Mouse (Mus musculus) large intestine, adult 2 months (tissue): ENCODE results near the gene Gm5741. TPM values are rescaled to one million over a fixed set of nuclear protein-coding genes. Genes with fewer than 3 reads are reported as not detected.
"Not testable (repeated sequence)": the region's sequence is repeated elsewhere in the genome, so short reads cannot be mapped to it uniquely, and the experiment has no call there.

ENCODE experiments used
- DNase-seq: peaks from one replicate; pipeline ENCODE4 v3.0.0-alpha.2; 2012; ENCODE audit warnings: low read depth, low spot score
- WGBS: fragments of 180-500 bp; shearing (Covaris S2); methylation state at CpG from one replicate; pipeline ENCODE4 v1.1.7; 2018; 5-methylcytosine and 5-hydroxymethylcytosine counted together
- polyA plus RNA-seq: library from polyadenylated mRNA; depleted of rRNA; stranded (reverse); fragments of >200 nt; gene quantifications from 2 replicates; pipeline ENCODE4 v1.2.3, GENCODE M21; 2012; rRNA removed

Gm5741 gene
- 0.73 and 1.0 TPM in 2 replicates for polyA plus RNA-seq

DNA sequence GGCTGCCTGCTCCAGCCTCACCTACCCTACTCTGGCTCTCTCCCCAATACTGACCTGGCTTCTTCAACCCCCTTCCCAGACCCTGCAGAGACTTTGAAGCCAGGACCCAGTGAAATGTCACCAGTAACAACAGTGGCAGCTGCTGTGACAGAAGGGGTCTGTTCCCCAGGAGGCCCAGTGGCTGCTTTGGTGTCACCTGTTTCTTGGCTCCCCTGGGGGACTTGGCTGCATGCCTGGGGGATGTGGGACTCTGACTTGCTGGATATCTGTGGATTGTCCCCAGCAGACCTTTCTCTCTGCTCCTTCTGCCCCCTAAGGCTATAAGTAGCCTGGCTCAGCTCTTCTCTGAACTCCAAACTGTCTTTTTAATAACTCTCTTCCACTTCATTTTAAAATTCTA is at the start of gene Gm5741:
Gene Gm5741 (minus strand): TSS at position 1 of the 400 bp plus-strand sequence.
- DNase-seq: no peak

DNA sequence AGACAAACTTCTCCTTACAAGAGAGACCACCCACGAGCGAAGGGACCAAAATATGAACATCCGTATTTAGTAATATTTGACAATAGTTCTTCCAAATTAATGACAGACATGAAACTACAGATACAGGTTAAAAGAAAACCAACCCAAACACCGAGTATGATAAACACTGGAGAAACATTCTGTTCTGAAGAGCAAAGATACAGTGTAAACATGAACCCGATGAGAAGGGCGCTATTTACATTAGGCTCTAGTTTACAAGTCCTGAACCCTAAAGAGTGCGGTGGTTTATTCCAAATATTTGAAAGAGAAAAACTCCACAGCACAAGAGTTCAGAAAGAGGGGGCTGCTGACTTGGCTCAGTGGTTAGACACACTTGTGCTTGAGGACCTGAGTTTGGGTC is 49.2 kb upstream of the Gm5741 start:
- WGBS: 70% methylated on average over 7 of the region's 7 CpGs
- no peak for DNase-seq

DNA sequence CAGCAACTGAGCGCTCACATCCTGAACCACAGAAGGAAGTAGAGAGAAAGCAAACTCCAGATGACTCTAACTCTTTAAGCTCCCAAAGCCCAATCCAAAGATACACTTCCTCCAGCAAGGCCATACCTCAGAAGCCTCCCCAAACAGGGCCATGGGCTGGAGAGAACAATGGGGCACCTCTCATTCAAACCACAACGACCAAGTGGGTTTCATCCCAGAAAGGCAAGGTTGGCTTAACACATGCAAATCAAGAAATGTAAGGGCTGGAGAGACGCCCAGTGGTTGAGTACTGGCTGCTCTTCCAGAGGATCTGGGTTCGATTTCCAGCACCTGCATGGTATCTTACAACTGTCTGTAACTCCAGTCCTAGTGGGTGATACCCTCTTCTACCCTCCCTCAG is 47.7 kb upstream of the Gm5741 start:
- DNase-seq: no peak
- WGBS: 84% methylated on average over 4 of the region's 4 CpGs

DNA sequence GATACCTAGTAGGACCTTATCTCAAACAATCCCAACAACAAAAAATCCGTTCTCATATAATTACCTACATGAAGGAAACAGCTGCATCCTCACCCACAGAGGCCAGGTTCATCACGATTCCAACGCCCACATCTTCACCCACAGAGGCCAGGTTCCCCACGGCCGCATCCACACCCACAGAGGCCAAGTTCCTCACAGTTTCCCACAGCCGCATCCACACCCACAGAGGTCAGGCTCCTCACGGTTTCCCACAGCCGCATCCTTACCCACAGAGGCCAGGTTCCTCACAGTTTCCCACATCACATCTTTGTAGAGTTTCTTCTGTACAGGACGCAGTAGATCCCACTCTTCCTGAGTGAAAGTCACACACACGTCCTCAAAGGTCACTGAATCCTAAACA is 45.5 kb upstream of the Gm5741 start:
- no peak for DNase-seq
- 93% methylated on average over 10 of the region's 10 CpGs for WGBS

DNA sequence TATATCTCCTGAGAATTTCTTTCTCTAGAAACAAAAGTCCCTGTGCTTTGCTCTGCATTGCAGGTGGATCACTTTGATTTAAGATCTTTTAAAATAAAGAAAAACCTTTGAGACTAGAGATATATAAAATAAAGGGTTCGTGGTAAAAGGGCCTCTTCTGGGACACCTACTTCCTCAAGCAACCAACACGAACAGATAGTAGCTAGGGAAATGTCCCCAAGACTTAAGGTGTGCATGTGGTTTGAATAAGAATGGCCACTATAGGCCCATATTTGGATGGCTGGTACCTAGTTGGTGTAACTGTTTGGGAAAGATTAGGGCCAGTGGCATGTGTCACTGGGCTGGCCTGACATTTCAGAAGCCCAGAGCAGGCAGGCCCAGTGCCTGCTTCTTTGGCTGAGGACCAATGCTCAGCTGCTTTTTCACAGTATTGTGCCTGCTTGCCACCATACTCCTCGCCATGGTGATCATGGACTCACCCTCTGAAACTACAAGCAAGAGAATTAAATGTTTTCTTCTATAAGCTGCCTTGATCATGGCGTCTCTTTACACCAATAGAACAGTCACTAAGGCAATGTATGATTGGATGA is 32.4 kb upstream of the Gm5741 start:
- 80% methylated on average over 4 of the region's 4 CpGs for WGBS
- DNase-seq: no peak

DNA sequence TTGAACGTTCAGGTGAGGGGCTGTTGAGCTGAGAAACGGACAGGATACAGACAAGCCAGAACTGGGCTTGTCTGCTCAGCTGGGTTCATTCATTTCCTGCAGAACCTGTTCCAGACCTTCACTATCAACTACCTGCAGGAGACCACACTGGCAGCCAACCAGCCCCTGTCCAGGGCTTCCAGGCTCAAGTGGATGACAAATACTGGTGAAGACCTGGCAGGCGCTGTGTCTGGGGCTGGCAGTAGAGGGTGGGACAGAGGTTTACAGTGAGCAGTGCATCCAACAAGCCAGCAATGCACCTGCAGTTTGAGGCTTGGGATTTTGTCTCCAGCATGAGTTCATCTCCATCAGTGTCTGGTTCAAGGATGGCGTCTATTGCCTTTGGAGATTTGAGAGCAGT is 29.1 kb upstream of the Gm5741 start:
- 82% methylated on average over 4 of the region's 4 CpGs for WGBS
- DNase-seq: no peak

DNA sequence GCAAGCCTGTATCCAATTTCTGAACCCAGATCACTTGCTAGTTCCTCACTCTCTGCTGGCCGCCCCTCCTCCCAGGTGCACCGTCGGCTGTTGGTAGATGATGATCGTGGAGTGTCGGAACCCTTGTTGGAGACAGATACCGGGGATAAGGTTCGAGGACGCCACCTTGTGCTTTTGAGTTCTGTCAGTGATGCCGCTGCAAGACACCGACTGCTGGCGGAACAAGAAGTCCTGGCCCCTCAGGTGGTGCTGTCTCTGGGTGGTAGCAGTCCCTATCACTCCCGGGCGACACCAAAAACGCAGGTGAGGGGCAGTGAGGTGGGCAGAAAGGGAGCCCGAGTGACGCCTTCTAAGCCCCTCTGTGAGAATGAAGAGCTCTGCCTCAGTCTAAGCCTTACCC is 28.4 kb upstream of the Gm5741 start:
- DNase-seq: no peak

DNA sequence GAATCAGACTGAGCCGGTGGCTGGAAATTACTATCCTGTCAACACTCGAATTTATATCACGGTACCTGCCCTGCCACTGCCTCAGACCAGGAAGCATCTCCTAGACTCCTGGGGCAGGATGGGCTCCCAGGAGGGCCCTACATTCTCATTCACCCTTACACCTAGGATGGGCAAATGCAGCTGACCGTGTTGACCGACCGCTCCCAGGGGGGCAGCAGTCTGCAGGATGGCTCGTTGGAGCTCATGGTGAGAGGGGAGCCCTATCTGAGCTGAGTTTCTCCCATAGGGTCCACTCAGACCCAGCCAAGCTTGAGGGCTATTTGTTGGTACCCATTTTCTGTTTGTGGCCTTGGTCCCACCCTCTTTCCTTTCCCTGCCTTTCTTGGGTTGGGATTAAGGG is 27.8 kb upstream of the Gm5741 start:
- 96% methylated on average over 7 of the region's 7 CpGs for WGBS
- no peak for DNase-seq

More for the DNA sequence above, 28.4 kb upstream of the Gm5741 start:
- WGBS: 94% methylated on average over 16 of the region's 16 CpGs

DNA sequence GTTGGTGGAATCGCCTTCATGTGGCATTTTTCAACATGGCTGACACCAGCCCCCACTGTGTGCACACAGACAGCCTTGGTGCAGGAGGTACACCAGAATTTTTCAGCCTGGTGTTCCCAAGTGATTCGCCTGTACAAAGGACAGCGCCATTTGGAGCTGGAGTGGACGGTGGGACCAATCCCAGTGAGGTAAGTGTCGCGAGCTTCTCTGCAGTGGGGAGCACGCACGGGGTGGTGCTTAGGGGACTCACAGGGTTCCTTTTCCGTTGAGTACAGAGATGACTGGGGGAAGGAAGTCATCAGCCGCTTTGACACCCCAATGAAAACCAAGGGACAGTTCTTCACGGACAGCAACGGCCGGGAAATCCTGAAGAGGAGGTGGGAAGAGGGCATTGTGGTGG is 27.3 kb upstream of the Gm5741 start:
- no peak for DNase-seq
- whole genome bisulfite sequencing: 95% methylated on average over 13 of the region's 13 CpGs

DNA sequence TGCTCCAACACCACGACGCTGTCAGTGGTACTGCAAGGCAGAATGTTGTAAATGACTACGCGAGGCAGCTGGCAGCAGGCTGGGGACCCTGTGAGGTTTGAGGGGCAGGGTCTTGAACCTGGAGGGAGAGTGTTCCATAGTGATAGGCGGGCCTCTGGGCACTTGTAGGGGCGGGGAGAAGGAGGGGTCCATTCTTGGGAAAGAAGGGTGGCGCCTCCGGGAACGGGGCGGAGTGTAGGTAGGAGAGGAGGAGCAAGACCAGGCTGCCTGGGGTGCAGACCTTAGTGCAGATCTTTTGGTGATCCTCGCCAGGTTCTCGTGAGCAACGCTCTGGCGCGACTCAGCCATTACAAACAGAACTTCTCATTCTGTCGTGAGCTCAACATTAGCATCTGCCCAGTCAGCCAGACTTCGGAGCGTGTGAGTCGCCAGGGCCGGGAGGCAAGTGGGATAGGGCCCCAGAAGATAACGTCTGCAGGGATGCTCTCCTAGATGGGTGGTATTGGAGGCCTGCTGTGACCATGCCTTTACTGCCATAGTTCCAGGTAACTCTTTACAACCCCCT is 23.8 kb upstream of the Gm5741 start:
- DNase-seq: no peak
- 66% methylated on average over 21 of the region's 21 CpGs for WGBS

DNA sequence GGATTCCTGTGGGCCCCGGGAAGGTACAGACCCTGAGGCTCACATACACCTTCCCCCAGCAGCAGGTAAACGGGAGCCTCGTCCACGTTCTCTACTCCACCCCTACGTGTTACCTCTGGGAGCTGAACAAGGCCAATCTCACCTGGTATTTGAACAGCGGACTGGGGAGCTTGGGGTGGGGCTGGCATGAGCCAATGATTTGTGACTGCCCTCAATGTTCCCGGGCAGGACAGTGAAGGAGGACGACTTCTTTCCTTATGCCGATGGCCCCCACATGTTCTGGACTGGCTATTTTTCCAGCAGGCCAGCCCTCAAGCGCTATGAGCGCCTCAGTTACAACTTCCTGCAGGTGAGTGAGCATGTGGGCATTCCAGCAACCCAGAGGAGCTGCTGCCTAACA is 23.1 kb upstream of the Gm5741 start:
- DNase-seq: no peak
- 77% methylated on average over 11 of the region's 11 CpGs for WGBS

DNA sequence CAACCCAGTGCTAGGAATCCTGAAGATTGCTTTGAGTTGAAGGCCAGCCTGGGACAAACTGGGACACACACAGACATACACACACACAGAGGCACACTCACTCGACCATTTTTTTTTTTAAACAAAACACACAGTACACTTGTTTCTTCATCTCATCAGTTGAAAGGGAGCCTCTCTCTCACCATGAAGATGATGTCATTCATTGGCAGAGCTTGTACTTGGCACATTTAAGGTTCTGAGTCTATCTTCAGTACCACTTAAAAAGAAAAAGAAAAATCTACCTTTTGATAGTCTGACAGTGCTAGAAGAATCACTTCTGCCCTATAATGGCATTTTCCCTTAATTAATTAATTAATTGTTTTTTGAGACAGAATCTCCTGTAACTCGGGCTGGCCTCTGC is 21.0 kb upstream of the Gm5741 start:
- 74% methylated on average over 2 of the region's 2 CpGs for WGBS
- DNase-seq: no peak

DNA sequence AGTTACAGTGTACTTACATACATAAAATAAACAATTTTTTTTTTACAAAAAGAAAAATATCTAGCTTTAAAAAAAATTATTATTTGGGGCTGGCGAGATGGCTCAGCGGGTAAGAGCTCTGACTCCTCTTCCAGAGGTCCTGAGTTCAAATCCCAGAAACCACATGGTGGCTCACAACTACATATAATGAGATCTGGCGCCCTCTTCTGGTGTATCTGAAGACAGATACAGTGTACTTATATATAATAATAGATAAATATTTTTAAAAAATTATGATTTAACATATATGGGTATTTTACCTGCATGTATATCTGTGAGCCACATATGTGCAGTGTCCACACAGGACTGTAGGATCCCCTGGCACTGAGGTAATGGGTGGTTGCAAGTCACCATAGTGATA is 18.5 kb upstream of the Gm5741 start:
- no peak for DNase-seq
- 85% methylated on average over 3 of the region's 3 CpGs for WGBS

DNA sequence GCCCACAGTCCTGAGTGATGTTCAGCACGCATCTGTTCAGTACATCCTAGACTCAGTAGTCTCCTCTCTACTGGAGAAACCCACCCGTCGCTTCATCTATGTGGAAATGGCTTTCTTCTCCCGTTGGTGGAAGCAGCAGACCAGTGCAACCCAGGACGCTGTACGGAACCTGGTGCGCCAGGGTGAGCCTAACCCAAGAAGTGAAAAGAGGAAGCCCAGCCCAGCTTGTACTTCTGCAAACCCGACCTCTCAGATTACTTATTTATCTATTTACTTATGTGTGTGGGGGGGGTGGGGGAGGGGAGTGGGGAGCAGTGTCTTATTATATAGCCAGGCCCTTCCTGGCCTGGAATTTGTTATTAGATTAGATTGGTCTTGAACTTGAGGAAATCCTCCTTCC is 16.9 kb upstream of the Gm5741 start:
- 76% methylated on average over 8 of the region's 8 CpGs for WGBS
- no peak for DNase-seq

DNA sequence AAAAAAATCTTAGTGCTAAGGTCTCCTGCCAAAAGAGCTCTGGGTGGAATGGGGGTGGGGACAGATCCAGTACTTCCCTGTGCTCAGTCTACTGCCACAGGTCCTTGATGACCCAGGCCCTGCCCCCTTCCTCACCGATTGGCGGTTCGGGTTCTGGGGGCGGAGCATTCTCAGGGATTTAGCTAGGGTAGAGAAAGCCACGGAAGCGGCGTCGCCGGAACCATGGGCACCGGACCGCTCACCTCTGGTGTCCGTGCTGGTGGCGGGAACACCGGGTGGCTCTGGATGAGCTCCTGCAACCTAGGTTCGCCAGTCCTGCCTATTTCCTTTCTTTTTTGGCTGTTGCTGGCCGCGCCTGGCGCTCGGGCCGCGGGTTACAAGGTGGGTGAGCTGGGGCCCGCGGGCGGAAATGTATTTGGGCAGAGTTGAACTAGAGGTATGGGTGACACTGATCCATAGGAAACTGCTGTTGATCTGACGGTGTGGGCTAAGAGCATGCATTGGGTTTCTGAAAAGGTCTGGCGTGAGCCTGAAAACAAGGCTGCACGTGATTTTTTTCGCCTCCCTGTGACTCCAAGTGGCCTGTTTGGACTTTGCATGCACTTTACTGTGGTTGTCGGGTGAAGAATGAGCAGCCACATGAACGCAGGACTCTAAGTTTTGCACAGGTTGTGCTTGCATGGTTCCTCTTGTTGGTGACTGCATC is 15.5 kb upstream of the Gm5741 start, which contains the start of gene Man2b1:
Gene Man2b1 (plus strand): TSS at position 163 of the 706 bp plus-strand sequence.
- DNase-seq: peak; percentile 94
- under 1% methylated on average over 30 of the region's 30 CpGs for WGBS

DNA sequence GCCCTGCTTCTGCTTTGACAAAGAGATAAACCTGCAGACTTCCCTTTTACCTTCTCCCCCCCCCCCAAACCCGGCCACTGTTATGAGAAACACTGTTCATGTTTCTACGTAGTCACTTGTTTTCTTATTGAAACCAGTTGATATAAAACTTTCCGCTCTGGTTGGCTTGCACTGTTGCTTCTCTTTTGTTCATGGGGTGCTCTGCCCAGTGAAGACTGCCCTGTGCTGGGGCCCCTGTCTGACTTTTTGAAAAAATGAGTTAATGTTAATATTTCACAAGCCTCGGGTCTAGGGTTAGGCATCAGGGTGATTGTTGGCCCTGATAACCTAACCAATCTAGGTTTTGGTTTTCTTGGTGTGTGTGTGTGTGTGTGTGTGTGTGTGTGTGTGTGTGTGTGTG is 14.4 kb upstream of the Gm5741 start:
- 76% methylated on average over 4 of the region's 4 CpGs for WGBS

DNA sequence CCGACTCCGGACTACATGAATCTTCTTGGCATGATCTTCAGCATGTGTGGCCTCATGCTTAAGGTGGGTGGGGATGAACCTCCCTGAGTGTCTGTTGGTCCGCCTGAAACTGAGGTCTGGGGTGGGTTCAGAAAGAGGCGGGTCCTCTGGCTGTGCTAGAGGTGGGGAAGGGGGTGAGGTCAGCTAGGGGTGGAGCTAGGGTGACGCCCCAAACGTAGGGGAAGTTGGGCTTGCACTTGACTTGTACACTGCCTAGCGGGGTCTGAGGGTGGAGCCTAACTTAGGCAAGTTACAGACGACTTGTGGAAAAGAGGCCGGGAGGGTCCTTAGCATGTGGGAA is 13.4 kb upstream of the Gm5741 start, which contains the start of gene Wdr83:
Gene Wdr83 (minus strand): TSS at position 91 of the 340 bp plus-strand sequence.
- WGBS: under 1% methylated on average over 9 of the region's 9 CpGs
- peak; percentile 21 for DNase-seq

More for the DNA sequence above, 14.4 kb upstream of the Gm5741 start:
- DNase-seq: not testable (repeated sequence)

DNA sequence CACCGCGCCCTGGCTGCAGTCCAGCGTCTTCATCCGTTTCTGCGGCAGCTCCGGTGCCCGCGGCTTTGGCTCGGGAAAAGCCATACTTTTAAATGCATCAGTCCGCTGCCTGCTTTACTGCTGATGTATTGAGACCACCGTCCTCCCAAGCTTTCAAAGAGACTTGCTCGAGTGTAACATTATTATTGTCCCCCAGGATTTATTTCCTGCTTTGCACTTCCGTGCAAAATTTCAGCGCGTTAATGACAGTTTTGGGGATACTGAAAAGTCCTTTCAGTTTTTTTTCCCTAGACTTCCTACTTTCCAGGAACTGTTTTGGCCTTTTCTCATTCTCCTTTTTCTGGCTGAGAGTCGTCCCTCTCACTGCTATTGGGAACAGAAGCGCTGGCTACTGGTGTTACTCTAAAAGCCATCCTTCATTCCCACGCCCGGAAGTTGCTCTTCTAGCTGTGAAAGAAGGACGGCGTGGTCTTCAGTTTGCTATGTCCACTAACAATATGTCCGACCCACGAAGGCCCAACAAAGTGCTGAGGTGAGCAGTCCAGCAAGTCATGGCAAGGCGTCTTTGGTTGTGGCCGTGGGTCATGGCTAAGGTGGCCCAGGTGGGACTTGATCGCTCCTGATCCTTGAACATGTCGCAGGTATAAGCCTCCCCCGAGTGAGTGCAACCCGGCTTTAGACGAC is 12.9 kb upstream of the Gm5741 start, which contains the start of gene Wdr83os:
Gene Wdr83os (plus strand): TSS at position 209 of the 684 bp plus-strand sequence.
- WGBS: under 1% methylated on average over 30 of the region's 30 CpGs

DNA sequence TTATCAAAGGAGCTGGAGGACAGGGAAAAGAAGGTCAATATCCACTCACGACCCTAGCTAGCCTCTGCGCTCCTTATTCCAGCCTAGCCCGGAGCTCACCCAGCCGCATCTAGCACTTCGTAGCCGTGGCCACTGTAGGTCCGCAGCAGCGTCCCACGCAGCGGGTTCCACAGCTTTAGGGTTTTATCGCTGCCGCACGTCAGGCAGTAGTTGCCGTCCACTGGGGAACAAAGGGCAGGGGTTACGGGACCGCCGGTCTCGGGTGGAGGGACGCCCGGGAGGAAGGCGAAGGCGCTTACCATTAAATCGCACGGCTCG is 12.4 kb upstream of the Gm5741 start:
- DNase-seq: no peak
- WGBS: 1% methylated on average over 25 of the region's 25 CpGs

More for the DNA sequence above, 12.9 kb upstream of the Gm5741 start, which contains the start of gene Wdr83os:
- peak; percentile 36 for DNase-seq

DNA sequence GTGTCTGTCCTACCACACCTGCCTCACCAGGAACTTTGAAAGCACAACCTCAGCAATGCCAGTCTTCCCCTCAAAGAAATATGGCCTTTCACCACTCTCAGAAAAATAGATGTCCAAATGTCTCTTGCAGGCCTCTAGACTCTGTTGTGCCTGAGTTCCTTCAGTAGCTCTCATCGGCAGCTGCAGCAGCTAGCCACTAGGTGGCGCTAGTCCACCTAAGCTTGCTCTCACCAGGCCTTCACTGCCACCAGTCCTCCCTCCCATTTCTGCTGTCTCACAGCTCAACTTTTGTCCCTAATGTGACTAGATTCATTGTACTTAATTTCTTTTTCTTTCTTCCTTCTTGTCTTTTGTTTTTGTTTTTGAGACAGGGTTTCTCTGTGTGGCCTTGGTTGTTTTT is 9.2 kb upstream of the Gm5741 start:
- 2% methylated on average over 2 of the region's 2 CpGs for WGBS
- peak; percentile 45 for DNase-seq

DNA sequence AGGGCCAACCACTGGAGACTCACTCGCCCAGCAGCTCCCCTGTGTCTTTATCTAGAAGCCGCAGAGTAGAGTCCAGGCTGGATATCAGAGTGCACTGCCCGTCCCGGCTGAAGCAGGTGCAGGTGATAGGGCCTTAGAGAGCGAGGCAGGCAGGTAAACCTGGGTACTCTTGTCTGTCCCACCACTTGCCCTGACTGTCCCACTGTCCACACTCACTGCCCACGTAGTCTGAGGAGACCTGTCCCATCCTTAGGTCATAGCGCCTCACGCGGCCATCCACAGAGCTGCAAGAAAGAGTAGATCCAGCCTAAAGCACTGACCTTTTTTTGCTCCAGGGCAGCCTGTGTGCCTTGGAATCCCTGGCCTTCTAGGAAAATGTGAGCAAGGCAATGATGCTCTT is 8.2 kb upstream of the Gm5741 start:
- WGBS: 79% methylated on average over 9 of the region's 9 CpGs
- DNase-seq: no peak
